Mouse (Mus musculus) E14TG2a.4 (cell line): ENCODE measurements around the gene B4galt3.

Source experiments
- CTCF ChIP-seq: conservative IDR thresholded peaks from 2 replicates; pipeline ENCODE4 v1.5.1; 2014; ENCODE audit warnings: low read length
- NANOG ChIP-seq: IDR thresholded peaks from 2 replicates; pipeline ENCODE4 v1.6.1; 2014; ENCODE audit warnings: borderline replicate concordance, low read length, mixed read lengths

DNA sequence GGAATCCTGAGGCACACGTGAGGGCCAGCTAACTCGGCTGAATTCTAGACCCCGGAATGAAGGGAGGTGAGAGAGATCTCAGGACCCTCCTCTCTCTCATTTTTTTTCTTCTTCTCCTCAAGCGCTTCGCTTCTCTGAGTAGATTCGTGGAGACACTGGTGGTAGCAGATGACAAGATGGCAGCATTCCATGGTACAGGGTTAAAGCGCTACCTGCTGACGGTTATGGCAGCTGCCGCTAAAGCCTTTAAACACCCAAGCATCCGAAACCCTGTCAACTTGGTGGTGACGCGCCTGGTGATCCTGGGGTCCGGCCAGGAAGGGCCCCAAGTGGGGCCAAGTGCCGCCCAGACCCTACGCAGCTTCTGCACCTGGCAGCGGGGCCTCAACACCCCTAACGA is 17.7 kb upstream of the B4galt3 start:
- TF ChIP-seq CTCF, result no peak
- no peak for TF ChIP-seq NANOG
